Mouse (Mus musculus): ENCODE data around the gene Slc36a2.
"Not testable (repeated sequence)": the region's sequence is repeated elsewhere in the genome, so short reads cannot be mapped to it uniquely, and the experiment has no call there.

Slc36a2 gene

GRCm38 (mm10) chr11:55131077-55131742 lies 53.7 kb downstream of the Slc36a2 start:
- no peak for DNase-seq

GRCm38 (mm10) chr11:55128411-55128810 lies 56.5 kb downstream of the Slc36a2 start:
- DNase-seq: no peak

- no peak for DNase-seq
Measured at GRCm38 (mm10) chr11:55127937-55128336, 56.9 kb downstream of the Slc36a2 start.

- DNase-seq: no peak
Measured at GRCm38 (mm10) chr11:55126663-55127062, 58.2 kb downstream of the Slc36a2 start.

- no peak for DNase-seq
Measured at GRCm38 (mm10) chr11:55121430-55121829, 63.4 kb downstream of the Slc36a2 start.

GRCm38 (mm10) chr11:55120821-55121271 lies 64.0 kb downstream of the Slc36a2 start:
- DNase-seq: no peak

- DNase-seq: no peak
Measured at GRCm38 (mm10) chr11:55120279-55120678, 64.6 kb downstream of the Slc36a2 start.

GRCm38 (mm10) chr11:55117031-55117430 lies 67.8 kb downstream of the Slc36a2 start:
- no peak for DNase-seq

GRCm38 (mm10) chr11:55116004-55116403 lies 68.9 kb downstream of the Slc36a2 start:
- DNase-seq: no peak

- no peak for DNase-seq
Measured at GRCm38 (mm10) chr11:55114291-55114690, 70.6 kb downstream of the Slc36a2 start.

- DNase-seq: not testable (repeated sequence)
Measured at GRCm38 (mm10) chr11:55113861-55114250, 71.0 kb downstream of the Slc36a2 start.

- DNase-seq: no peak
Measured at GRCm38 (mm10) chr11:55113209-55113860, 71.5 kb downstream of the Slc36a2 start.

GRCm38 (mm10) chr11:55110566-55111169 lies 74.2 kb downstream of the Slc36a2 start:
- DNase-seq: no peak

GRCm38 (mm10) chr11:55109521-55110300 lies 75.2 kb downstream of the Slc36a2 start:
- no peak for DNase-seq
